Mouse (Mus musculus) thymus, adult 2 months (tissue): ENCODE results near the gene Mettl4. TPM values are rescaled to one million over a fixed set of nuclear protein-coding genes. Genes with fewer than 3 reads are reported as not detected.
"Not testable (repeated sequence)": the region's sequence is repeated elsewhere in the genome, so short reads cannot be mapped to it uniquely, and the experiment has no call there.

Source experiments
- DNase-seq: peaks from one replicate; pipeline ENCODE4 v3.0.0; 2021
- H3K27ac ChIP-seq: fragments of 200-500 bp; 2 replicates; pipeline ENCODE4 v1.5.1; 2012; ENCODE audit warnings: low read length, control low read depth; ENCODE audit not compliant: control insufficient read depth, insufficient read depth
- H3K27me3 ChIP-seq: fragments of 200-500 bp; 2 replicates; pipeline ENCODE4 v1.6.1; 2012; ENCODE audit warnings: mild to moderate bottlenecking, low read length, moderate library complexity, mixed read lengths; ENCODE audit not compliant: control insufficient read depth, insufficient read depth
- H3K36me3 ChIP-seq: fragments of 200-500 bp; 2 replicates; pipeline ENCODE4 v1.6.1; 2012; ENCODE audit warnings: mild to moderate bottlenecking, low read length, moderate library complexity; ENCODE audit not compliant: control insufficient read depth, insufficient read depth
- H3K4me1 ChIP-seq: fragments of 200-500 bp; replicated peaks from 2 replicates; pipeline ENCODE4 v1.6.1; 2012; ENCODE audit warnings: low read length; ENCODE audit not compliant: control insufficient read depth, insufficient read depth
- H3K4me3 ChIP-seq: fragments of 200-500 bp; 2 replicates; pipeline ENCODE4 v1.5.1; 2012; ENCODE audit warnings: mild to moderate bottlenecking, low read length, control low read depth, moderate library complexity; ENCODE audit not compliant: control insufficient read depth, insufficient read depth
- CTCF ChIP-seq: fragments of 200-500 bp; IDR thresholded peaks from 2 replicates; pipeline ENCODE4 v1.5.1; 2012; ENCODE audit warnings: mild to moderate bottlenecking, control low read depth, low read length, moderate library complexity, borderline replicate concordance; ENCODE audit not compliant: control insufficient read depth, poor library complexity, insufficient read depth; ENCODE audit errors: extremely low read depth
- POLR2A ChIP-seq: fragments of 200-500 bp; IDR thresholded peaks from 2 replicates; pipeline ENCODE4 v1.6.1; 2012; ENCODE audit warnings: mild to moderate bottlenecking, low read length, control low read depth, moderate library complexity; ENCODE audit not compliant: control insufficient read depth, poor library complexity, insufficient read depth; ENCODE audit errors: extremely low read depth
- WGBS: fragments of 180-500 bp; shearing (Covaris S2); methylation state at CpG from one replicate; pipeline ENCODE4 v1.1.7; 2018; 5-methylcytosine and 5-hydroxymethylcytosine counted together
- polyA plus RNA-seq: library from polyadenylated mRNA; depleted of rRNA; stranded (reverse); fragments of >200 nt; gene quantifications from 2 replicates; pipeline ENCODE4 v1.2.3, GENCODE M21; 2012

The Mettl4 gene
- polyA plus RNA-seq, 1 experiment: 8.0 TPM

DNA sequence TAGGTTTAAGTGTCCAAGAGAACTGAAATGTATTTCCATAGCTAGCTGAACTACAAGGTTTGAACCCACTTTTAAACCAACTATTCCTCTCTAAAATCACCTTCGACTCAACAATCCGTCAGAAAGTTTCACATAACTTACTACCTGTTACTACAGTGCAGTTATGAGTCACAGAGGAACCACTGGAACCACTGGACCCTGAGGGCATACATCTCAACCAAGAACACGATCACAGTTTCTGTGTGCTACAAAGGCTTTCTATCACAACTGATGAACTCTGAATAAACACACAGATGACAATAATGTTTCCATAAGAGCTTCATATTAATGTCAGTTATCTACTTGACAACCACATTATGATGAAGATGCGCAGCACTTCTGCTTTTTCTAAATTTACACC, 11.6 kb downstream of the Mettl4 start:
- H3K27me3 ChIP-seq: no peaks in the 10 kb centered on the region
- WGBS: 82% methylated on average over 4 of the region's 4 CpGs

DNA sequence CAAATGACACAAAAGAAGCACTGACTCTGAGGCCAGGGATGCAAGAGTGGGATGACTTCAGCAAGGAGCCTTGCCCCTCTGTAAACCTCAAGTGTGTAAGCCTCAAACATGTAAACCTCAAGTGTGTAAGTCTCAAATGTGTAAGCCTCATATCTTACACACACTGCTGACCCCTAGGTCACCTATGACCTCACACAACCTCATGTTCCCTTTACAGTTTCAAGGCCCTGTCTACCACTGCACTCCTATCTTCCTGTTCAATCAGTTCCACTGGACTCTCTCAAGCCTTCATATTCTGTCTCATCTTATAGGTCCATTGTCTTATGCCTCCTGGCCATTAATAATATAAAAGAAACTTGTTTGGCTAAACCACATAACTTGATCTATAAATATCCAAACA, 13.9 kb downstream of the Mettl4 start:
- H3K27me3 ChIP-seq: no peaks in the 10 kb centered on the region
- no peak for DNase-seq
- no peaks in the 10 kb centered on the region for H3K4me1 ChIP-seq
- H3K36me3 ChIP-seq: peaks cover 18% of the 10 kb centered on the region; the same call in 1 of the 2 replicates
- no peak overlapping the region for H3K4me3 ChIP-seq
- TF ChIP-seq CTCF: no peak
- no peak for TF ChIP-seq POLR2A
- H3K27ac ChIP-seq: no peak overlapping the region

More for the DNA sequence above, 11.6 kb downstream of the Mettl4 start:
- H3K27ac ChIP-seq: no peak overlapping the region
- DNase-seq: no peak
- no peak overlapping the region for H3K4me3 ChIP-seq
- TF ChIP-seq POLR2A (no peak), CTCF (no peak)
- peaks cover 13% of the 10 kb centered on the region; the same call in 1 of the 2 replicates for H3K36me3 ChIP-seq
- no peaks in the 10 kb centered on the region for H3K4me1 ChIP-seq

- H3K27ac ChIP-seq: no peak overlapping the region
- no peak overlapping the region for H3K4me3 ChIP-seq
- H3K27me3 ChIP-seq: no peaks in the 10 kb centered on the region
- H3K36me3 ChIP-seq: peaks cover 18% of the 10 kb centered on the region; the same call in 1 of the 2 replicates
- WGBS: 87% methylated on average over 4 of the region's 4 CpGs
- peak; percentile 4 for DNase-seq
- no peaks in the 10 kb centered on the region for H3K4me1 ChIP-seq
- TF ChIP-seq POLR2A: no peak
- no peak for TF ChIP-seq CTCF
These were observed 14.4 kb downstream of the Mettl4 start for GRCm38 (mm10) chr17:94735437-94735836.

DNA sequence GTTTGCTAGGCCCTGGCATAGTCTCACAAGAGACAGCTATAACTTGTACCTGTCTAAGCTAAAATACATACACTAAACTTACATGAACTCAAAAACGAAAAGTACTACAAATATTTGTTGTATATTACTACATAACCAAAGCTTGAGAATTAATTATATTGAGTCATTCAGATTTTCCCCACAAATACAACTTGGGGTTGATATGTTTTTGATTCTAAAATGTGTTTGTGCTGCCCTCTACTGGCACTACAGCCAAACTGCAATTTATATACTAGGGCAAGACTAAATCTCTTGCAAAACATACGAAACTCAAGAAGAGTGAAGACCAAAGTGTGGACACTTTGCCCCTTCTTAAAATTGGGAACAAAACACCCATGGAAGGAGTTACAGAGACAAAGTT, 19.4 kb downstream of the Mettl4 start:
- WGBS: 55% methylated on average over 2 of the region's 2 CpGs
- DNase-seq: peak; percentile 17
- H3K36me3 ChIP-seq: peaks cover 30% of the 10 kb centered on the region; the same call in 1 of the 2 replicates
- H3K27me3 ChIP-seq, H3K4me3 ChIP-seq, H3K4me1 ChIP-seq, H3K27ac ChIP-seq: not testable (repeated sequence)

- 57% methylated on average over 4 of the region's 4 CpGs for WGBS
- H3K36me3 ChIP-seq: peaks cover 12% of the 10 kb centered on the region; the same call in 1 of the 2 replicates
These were observed 23.1 kb downstream of the Mettl4 start for GRCm38 (mm10) chr17:94726750-94727149.

DNA sequence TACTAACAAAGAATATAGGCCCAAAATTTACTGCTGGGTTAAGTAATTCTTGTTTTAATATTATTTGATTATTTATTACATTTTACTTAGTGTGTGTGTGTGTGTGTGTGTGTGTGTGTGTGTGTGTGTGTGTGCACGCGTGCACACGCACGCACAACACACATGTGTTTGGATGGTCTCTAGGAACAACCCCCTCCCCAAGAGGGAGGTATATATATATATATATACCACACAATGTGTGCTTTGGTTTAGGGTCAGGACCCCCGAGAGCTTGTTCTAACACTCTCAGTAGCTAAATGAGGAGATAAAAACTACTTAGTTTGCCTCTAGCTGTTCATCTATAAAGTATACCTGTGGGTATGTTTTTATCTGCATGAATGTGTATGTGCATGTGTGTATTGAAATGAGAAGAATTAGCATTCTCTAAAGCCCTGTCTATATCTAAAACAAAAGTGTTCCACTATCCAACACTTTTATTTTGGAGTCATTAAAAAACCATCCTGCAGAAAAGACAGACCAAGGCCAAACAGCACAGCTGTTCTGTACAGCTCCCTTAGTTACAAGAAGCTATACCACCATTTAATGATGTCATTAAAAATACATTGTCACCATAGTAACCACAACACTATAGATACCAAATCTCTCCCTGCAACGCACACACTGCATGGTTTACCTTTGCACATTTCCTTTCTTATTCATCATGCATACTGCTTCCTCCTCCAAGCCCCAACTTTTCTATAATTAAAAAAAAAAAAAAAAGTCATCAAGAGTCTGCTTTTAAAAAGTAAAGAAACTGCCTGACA, 76.1 kb downstream of the Mettl4 start:
- no peak for TF ChIP-seq POLR2A
- no peak for TF ChIP-seq CTCF
- no peak overlapping the region for H3K27ac ChIP-seq
- no peaks in the 10 kb centered on the region for H3K4me1 ChIP-seq
- WGBS: 92% methylated on average over 6 of the region's 6 CpGs
- no peaks in the 10 kb centered on the region for H3K27me3 ChIP-seq
- DNase-seq: no peak
- H3K36me3 ChIP-seq: no peaks in the 10 kb centered on the region
- no peak overlapping the region for H3K4me3 ChIP-seq

More at GRCm38 (mm10) chr17:94726750-94727149, 23.1 kb downstream of the Mettl4 start:
- Histone ChIP-seq H3K27me3 (no peaks in the 10 kb centered on the region), H3K4me3 (no peak overlapping the region), H3K4me1 (no peaks in the 10 kb centered on the region), H3K27ac (no peak overlapping the region)
- no peak for DNase-seq
- TF ChIP-seq POLR2A (no peak), CTCF (no peak)
